Mouse (Mus musculus) bone marrow macrophage, adult 2 months (primary cell): Measurements from ENCODE around the gene Gns. TPM values are rescaled to one million over a fixed set of nuclear protein-coding genes. Genes with fewer than 3 reads are reported as not detected.

ENCODE experiments used
- H3K27ac ChIP-seq: 2 replicates; pipeline ENCODE4 v1.5.1; 2012; ENCODE audit warnings: low read depth, low read length; ENCODE audit not compliant: insufficient read depth
- H3K4me1 ChIP-seq: 2 replicates; pipeline ENCODE4 v1.6.1; 2012; ENCODE audit warnings: low read length; ENCODE audit not compliant: control insufficient read depth, insufficient read depth
- H3K4me3 ChIP-seq: 2 replicates; pipeline ENCODE4 v1.5.1; 2012; ENCODE audit warnings: mild to moderate bottlenecking, low read length, moderate library complexity; ENCODE audit not compliant: insufficient read depth
- CTCF ChIP-seq: IDR thresholded peaks from 2 replicates; pipeline ENCODE4 v1.5.1; 2012; ENCODE audit warnings: low read depth, mild to moderate bottlenecking, low read length, moderate library complexity
- POLR2A ChIP-seq: IDR thresholded peaks from 2 replicates; pipeline ENCODE4 v1.6.1; 2012; ENCODE audit warnings: mild to moderate bottlenecking, low read depth, low read length, borderline replicate concordance
- polyA plus RNA-seq: library from polyadenylated mRNA; stranded (reverse); fragments of >200 nt; gene quantifications from 2 replicates; pipeline ENCODE4 v1.2.4, GENCODE M21; 2012; ENCODE audit not compliant: missing spikeins, insufficient read depth, insufficient read length

The Gns gene
- polyA plus RNA-seq, 1 experiment: 313 TPM

GRCm38 (mm10) chr10:121365781-121366272, 937 bp downstream of the Gns start:
- H3K27ac ChIP-seq: peak overlapping the region; percentile 96
- H3K4me3 ChIP-seq: peak overlapping the region; percentile 85
- H3K4me1 ChIP-seq: peaks cover 28% of the 10 kb centered on the region
- TF ChIP-seq POLR2A (no peak), CTCF (no peak)

GRCm38 (mm10) chr10:121367271-121367670, 2.4 kb downstream of the Gns start:
- no peak for TF ChIP-seq POLR2A
- no peak for TF ChIP-seq CTCF
- peaks cover 28% of the 10 kb centered on the region for H3K4me1 ChIP-seq
- no peak overlapping the region for H3K27ac ChIP-seq
- peak overlapping the region; percentile 85; the same call in 1 of the 2 replicates for H3K4me3 ChIP-seq

GRCm38 (mm10) chr10:121367780-121368179, 2.9 kb downstream of the Gns start:
- no peak overlapping the region for H3K27ac ChIP-seq
- no peak for TF ChIP-seq POLR2A
- TF ChIP-seq CTCF: no peak

GRCm38 (mm10) chr10:121368783-121369465, 4.0 kb downstream of the Gns start:
- H3K4me1 ChIP-seq: peaks cover 40% of the 10 kb centered on the region
- TF ChIP-seq POLR2A: no peak
- TF ChIP-seq CTCF: no peak
- H3K27ac ChIP-seq: no peak overlapping the region
- no peak overlapping the region for H3K4me3 ChIP-seq

More at GRCm38 (mm10) chr10:121367780-121368179, 2.9 kb downstream of the Gns start:
- Histone ChIP-seq H3K4me1 (peaks cover 29% of the 10 kb centered on the region), H3K4me3 (no peak overlapping the region)

GRCm38 (mm10) chr10:121370777-121371176, 5.9 kb downstream of the Gns start:
- TF ChIP-seq POLR2A (no peak), CTCF (peak; percentile 60)
- Histone ChIP-seq H3K27ac (no peak overlapping the region), H3K4me1 (peaks cover 52% of the 10 kb centered on the region), H3K4me3 (no peak overlapping the region)

GRCm38 (mm10) chr10:121374013-121374412, 9.1 kb downstream of the Gns start:
- H3K27ac ChIP-seq: peak overlapping the region; percentile 80
- TF ChIP-seq POLR2A (no peak), CTCF (no peak)

GRCm38 (mm10) chr10:121374693-121375620, 10.1 kb downstream of the Gns start:
- peak overlapping the region; percentile 91 for H3K27ac ChIP-seq
- TF ChIP-seq CTCF: no peak
- TF ChIP-seq POLR2A: no peak
- H3K4me3 ChIP-seq: peak overlapping the region; percentile 33; the same call in 1 of the 2 replicates
- peaks cover 37% of the 10 kb centered on the region for H3K4me1 ChIP-seq

More at GRCm38 (mm10) chr10:121374013-121374412, 9.1 kb downstream of the Gns start:
- Histone ChIP-seq H3K4me3 (no peak overlapping the region), H3K4me1 (peaks cover 39% of the 10 kb centered on the region)

GRCm38 (mm10) chr10:121375649-121376493, 11.0 kb downstream of the Gns start:
- Histone ChIP-seq H3K27ac (peak overlapping the region; percentile 91), H3K4me3 (no peak overlapping the region), H3K4me1 (peaks cover 37% of the 10 kb centered on the region)
- TF ChIP-seq CTCF (no peak), POLR2A (no peak)
